ENCODE assay signal across 10 mouse cellular contexts in genomic region chr17:94553400-94553799, GRCm38 (mm10).
DNase-seq lines count a peak whose midpoint lies in the region; TF ChIP-seq lines count a peak whose summit lies in the region.
"Had no signal": no experiment of that assay in that cellular context is flagged by ENCODE, and none has a peak within 500 bp of the region (broad histone marks: within the 10 kb centered on the region; RNA-seq: fewer than 3 reads in every experiment).

No protein-coding gene starts in this region.

- TF ChIP-seq RAD21 in MEL (IDR thresholded peaks at IDR 0.05; ENCODE audit: low read depth, low read length): peak; percentile 44

- no peaks in the 10 kb centered on the region for H3K4me1 ChIP-seq in MEL (ENCODE audit: control insufficient read depth in 1 of 2, insufficient read depth in 2 of 2, low read length in 2 of 2)
- no peaks in the 10 kb centered on the region for H3K4me1 ChIP-seq in lung, adult 2 months (ENCODE audit: control insufficient read depth, insufficient read depth, low read length)
- H3K4me1 ChIP-seq: liver, embryonic 15.5 days had no signal

- TF ChIP-seq CTCF in MEL (IDR thresholded peaks at IDR 0.05 in 2 of 3, conservative IDR thresholded peaks at IDR 0.05 in 1 of 3; ENCODE audit: control insufficient read depth in 1 of 3, insufficient read depth in 1 of 3, low read depth in 2 of 3, low read length in 3 of 3, poor library complexity in 1 of 3, severe bottlenecking in 1 of 3): peak in 2 of 3 experiments; percentile 35 to 36; a peak in 4 of 6 replicates
- TF ChIP-seq CTCF in lung, adult 2 months (IDR thresholded peaks at IDR 0.05; ENCODE audit: insufficient read depth, low read length): no peak

- peak; percentile 3 for DNase-seq in kidney, adult 9 months
- no peak for DNase-seq in kidney, postnatal 14 days
- DNase-seq in 416B (ENCODE audit: low read depth) (peak; percentile 7), MEL (ENCODE audit: low read depth, low spot score) (peak; percentile 6)
- DNase-seq in layer of hippocampus, adult 9-10 months (ENCODE audit: low spot score): peak; percentile 5
- no peak for DNase-seq in spleen, postnatal 10 days (ENCODE audit: low spot score in 2 of 2)
- DNase-seq in lung, adult 2 months: no peak
- DNase-seq: cerebellum, adult 18-20 months; kidney, adult 11 months had no signal

- H3K79me2 ChIP-seq in MEL (ENCODE audit: control insufficient read depth, insufficient read depth, low read length, poor library complexity): no peaks in the 10 kb centered on the region

- H3K27me3 ChIP-seq in MEL (ENCODE audit: control insufficient read depth in 1 of 2, insufficient read depth in 2 of 2, low read length in 2 of 2): no peaks in the 10 kb centered on the region
- H3K27me3 ChIP-seq: liver, embryonic 15.5 days had no signal

- no peak overlapping the region for H3K9ac ChIP-seq in MEL (ENCODE audit: control insufficient read depth, low read depth, low read length, poor library complexity, severe bottlenecking)
- H3K9ac ChIP-seq: liver, embryonic 15.5 days had no signal

- 72% methylated on average over 2 of the region's 2 CpGs for WGBS in lung, adult 2 months

- H3K4me3 ChIP-seq in MEL (ENCODE audit: control insufficient read depth in 1 of 2, insufficient read depth in 1 of 2, low read depth in 2 of 2, low read length in 2 of 2): no peak overlapping the region
- no peak overlapping the region for H3K4me3 ChIP-seq in lung, adult 2 months (replicated peaks; ENCODE audit: extremely low read depth, low read depth, low read length)
- H3K4me3 ChIP-seq: liver, embryonic 15.5 days had no signal

- H3K9me3 ChIP-seq in MEL (replicated peaks; ENCODE audit: insufficient read depth, low read length): no peaks in the 10 kb centered on the region
- H3K9me3 ChIP-seq: liver, embryonic 15.5 days had no signal

- no peak for TF ChIP-seq POLR2A in MEL (IDR thresholded peaks at IDR 0.05; ENCODE audit: control insufficient read depth in 1 of 2, insufficient read depth in 1 of 2, low read depth in 1 of 2, low read length in 2 of 2, poor library complexity in 1 of 2)
- TF ChIP-seq POLR2A in lung, adult 2 months (IDR thresholded peaks at IDR 0.05; ENCODE audit: borderline replicate concordance, extremely low read depth, low read depth, low read length): no peak

- H3K27ac ChIP-seq in MEL (ENCODE audit: control insufficient read depth, low read depth, low read length): no peak overlapping the region
- H3K27ac ChIP-seq: liver, embryonic 15.5 days had no signal

- H3K36me3 ChIP-seq in MEL (ENCODE audit: control insufficient read depth in 1 of 2, insufficient read depth in 2 of 2, low read length in 2 of 2): no peaks in the 10 kb centered on the region
- H3K36me3 ChIP-seq: liver, embryonic 15.5 days had no signal

- TF ChIP-seq EP300 in MEL (IDR thresholded peaks at IDR 0.05; ENCODE audit: low read depth in 1 of 2, low read length in 2 of 2): no peak

TF ChIP-seq in MEL, 35 proteins besides CTCF, POLR2A, EP300 and RAD21:
- TF ChIP-seq SMC3 (IDR thresholded peaks at IDR 0.05; ENCODE audit: low read depth, low read length) (peak; percentile 51), USF2 (IDR thresholded peaks at IDR 0.05; ENCODE audit: borderline replicate concordance in 1 of 2, insufficient read depth in 1 of 2, low read depth in 1 of 2, low read length in 2 of 2) (no peak), ZKSCAN1 (IDR thresholded peaks at IDR 0.05; ENCODE audit: low read depth, low read length) (no peak), JUND (IDR thresholded peaks at IDR 0.05; ENCODE audit: low read depth, low read length) (no peak), ZC3H11A (IDR thresholded peaks at IDR 0.05; ENCODE audit: low read depth, low read length) (peak; percentile 37)

Comparison
In these comparisons a context has a peak if more than half of its experiments do, and no peak if none do; other contexts are left out.
1. DNase-seq: peak in kidney, adult 9 months (single experiment), 416B (single experiment), MEL (single experiment) and layer of hippocampus, adult 9-10 months (single experiment); none in kidney, postnatal 14 days (single experiment), spleen, postnatal 10 days (0 of 2) and lung, adult 2 months (single experiment).